Mouse (Mus musculus): ENCODE measurements around the gene Hoxa4.

DNA sequence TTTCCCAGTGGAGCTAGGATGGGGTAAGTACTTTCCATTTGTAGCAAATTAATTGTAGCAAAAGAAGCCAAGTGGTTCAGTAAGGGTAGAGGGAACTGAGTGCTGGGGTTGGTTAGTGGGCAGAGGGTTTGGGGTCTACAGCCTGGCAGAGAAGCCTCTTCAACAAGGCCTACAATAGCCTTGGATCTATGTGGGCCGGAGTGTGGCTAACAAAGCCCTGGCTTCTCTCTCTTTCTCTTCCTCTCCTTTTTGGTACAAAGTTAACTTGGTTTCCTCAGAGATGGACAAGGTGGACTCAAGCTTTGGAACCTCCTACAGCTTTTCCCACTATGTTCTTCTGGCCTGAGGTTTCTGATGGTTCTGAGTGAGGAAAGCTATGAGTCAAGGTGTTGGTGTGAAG, 9.7 kb upstream of the Hoxa4 start:
- TF ChIP-seq EP300 (IDR thresholded peaks at IDR 0.05; ENCODE audit: low read depth) (no peak), CTCF (IDR thresholded peaks at IDR 0.05; ENCODE audit: low read depth) (no peak)
